Mouse (Mus musculus) mesoderm, embryonic 11.5 days (tissue): ENCODE measurements around the gene Recql5.

Experiments used
- DNase-seq: peaks from one replicate; pipeline ENCODE4 v3.0.0-alpha.2; 2012; ENCODE audit warnings: low read depth, low spot score

Gene Recql5

DNA sequence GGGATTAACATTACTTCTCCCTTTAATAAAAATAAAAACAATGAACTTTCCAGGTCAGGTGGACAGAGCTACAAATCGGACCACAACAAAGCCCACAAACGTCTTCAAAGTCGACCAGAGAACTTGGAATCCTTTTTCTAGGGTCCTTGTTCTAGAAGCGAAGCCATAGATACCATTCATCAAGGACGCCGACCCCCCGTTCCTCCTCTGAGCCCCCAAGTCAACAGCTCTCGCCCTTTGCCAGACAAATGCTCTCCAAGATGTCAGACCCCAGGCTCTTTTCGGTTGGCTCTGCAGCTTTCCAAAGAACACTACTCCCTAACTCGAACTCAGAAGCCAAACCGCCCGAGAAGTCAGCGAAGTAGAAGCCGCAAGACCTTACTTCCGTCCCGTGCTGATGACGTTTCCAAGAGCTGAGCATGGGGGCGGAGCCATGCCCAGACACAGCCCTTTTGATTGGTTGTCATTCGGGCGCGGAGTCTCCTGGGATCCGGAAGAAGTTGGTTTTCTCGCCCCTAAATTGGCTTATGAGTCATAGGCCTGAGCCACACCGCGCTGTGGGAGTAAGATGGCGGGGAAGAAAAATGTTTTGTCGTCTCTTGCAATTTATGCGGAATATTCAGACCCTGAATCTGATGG lies at the start of gene Recql5, which contains the start of gene Sap30bp:
Recql5 (minus strand) TSS at position 370 of the 639 bp plus-strand sequence.
Sap30bp (plus strand) TSS at position 175 of the 639 bp plus-strand sequence.
- peak; percentile 100 for DNase-seq

DNA sequence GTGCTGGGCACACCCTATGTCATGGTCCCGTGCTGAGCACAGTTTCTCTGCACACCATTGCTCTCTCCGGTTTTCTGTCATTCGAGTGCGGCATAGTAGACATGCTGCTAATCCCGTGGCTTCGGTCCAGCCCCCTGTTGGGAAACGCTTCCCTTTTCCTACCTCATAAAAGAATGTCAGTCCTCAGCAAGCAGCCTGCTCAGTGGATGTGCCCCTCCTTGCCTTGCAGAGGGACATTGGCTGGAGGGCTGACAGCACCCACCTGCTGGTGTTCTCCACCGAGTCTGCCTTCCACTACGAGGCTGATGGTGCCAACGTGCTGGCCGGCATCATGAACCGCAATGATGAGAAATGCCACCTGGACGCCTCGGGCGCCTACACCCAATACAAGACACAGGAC lies 49.2 kb upstream of the Recql5 start:
- no peak for DNase-seq

DNA sequence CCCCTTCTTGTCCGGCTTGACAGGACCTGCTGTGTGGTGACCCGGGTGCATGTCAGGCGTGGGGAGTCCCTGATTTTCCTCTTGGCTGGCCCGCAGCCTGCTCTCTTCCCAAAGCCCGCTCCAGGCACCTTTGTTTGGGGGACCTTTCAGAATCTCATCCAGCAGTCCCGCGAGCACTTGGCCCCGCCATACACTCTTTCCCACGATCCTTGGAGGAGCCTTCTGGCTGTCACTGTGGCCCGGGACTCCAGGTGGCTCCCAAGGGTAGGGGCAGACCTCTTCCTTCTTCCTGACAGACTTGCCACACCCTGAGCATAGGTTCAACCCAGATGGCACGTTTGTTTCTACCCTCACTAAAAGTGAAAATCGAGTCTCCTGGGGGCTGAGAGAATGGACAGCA lies 42.3 kb upstream of the Recql5 start:
- DNase-seq, result no peak

DNA sequence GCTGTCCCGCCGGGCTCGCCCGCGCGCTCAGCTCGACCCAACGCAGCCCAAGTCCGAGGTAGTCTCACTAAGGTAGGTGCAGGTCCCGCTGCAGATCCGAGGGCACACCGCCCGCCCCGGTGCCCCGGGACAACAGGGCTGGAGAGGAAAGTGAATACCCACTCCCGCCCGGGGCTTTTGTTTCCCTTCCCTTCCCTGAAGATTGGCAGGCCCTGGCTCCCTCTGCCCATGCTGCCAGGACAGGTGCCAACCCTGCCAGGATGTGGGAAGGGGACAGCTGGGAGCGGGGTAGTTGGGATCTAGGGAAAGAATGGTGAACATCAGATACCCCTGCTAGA lies 41.8 kb upstream of the Recql5 start:
- no peak for DNase-seq

DNA sequence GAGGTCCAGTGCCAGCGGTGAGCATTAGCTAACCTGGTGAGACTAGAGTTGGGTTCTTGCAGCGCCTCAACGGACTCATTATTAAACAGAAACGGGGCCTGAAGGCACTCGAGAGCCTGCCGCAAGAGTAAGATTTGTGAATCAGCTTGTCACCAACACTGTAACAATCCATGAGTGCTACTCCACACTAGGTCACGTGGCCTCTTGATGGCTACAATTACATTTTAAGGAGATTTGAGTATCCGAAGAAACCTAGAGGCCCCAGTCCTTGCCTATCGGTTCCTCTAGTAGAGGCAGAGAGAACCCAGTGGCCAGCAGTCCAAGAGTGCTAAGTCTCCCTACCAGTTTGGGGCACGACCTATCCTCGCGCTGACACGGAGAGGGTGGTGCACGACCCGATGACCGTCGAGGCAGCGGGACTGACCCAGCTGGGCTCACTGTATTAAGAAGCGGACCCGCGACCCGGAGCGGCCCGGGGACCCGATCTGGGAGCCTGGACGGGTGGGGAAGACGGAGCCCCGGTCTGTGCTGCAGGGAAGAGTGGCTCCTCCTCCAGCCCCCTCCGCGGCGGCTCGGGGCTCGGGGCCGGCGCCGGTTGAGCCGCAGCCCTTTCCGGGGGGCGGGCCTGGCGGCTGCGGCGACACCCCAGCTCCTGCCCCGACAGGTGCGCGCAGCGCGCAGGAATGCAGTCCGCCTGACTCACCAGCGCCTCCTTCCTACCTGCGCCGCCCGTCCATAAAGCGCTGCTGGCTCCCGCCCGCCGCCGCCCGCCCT lies 41.2 kb upstream of the Recql5 start, which contains the start of gene Itgb4:
Itgb4 (plus strand) TSS at position 401 of the 774 bp plus-strand sequence.
- no peak for DNase-seq

DNA sequence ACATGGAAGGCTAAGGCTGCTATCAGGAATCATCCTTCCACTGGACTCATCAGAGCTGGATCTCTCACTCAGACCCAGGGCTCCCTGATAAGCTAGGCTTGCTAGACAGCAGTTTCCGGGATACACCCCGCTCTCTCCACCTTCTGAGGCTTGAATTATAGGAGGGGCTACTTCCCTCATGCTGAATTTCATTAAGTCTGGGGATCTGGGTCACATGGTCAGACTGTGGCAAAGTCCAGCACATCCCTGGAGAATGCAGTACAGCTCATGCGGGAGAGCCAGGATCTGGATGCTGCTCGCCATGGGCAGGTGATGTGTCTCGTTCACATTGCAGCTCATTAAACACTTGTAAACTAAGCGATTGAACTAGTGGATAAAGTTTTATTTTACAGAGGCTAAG lies 37.7 kb upstream of the Recql5 start:
- DNase-seq, result no peak

DNA sequence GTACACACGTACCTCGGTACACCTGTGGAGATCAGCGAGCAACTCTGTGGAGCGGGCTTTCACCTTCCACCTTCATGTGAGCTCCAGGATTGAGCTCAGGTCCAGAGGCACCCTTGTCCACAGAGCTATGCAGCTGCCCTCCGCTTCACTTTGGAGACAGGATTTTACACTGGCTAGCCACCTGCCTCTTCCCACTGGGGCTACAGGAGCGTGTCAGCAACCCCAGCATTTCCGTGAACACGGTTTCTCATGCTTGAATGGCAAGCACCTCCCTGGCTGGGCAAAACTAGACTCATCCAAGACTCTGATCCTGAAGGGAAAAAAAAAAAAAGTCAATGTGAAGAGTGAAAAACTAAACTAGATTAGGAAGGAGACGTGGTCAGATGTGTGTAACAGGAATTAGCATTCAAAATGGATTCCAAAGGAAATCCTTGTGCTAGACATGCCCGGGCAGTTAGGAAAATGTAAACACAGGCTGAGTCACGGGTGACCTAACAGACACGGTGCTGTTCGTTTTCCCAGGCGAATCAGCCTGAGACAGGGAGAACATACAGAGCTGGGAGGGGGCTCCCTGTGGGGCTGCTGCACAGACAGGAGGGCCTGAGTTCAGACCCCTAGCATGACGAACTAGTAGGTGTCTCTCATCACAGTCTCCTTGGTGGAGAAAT lies 36.9 kb upstream of the Recql5 start:
- no peak for DNase-seq

DNA sequence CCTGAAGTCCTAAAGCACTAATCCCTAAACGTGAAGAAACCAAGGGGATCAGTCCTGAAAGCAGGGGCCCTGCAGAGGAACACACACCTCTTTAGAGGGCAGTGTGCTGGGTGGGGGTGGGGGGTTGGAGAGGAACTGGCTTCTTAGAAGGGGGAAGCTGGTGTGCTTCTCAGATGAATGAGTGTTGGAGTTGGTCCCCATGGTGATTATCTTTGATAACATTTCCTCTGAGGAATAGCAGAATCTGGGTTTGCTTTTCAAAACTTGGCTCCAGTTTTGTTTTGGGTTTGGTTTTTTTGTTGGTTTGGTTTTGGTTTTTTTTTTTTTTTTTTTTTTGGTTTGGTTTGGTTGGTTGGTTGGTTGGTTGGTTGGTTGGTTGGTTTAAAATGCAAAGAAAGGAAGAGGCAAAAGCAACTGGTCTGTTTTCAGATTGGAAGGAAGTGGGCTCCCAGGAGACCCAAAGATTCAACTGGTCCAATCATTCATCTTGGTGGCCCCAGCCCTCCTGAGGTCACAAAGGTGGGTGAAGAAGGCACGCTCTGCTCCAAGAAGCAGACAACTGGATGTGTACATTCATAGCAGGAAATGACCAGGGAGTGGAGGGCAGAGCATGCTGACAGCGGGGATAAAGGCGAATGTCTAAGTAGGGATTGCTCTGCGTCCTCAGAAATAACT lies 35.6 kb upstream of the Recql5 start:
- DNase-seq, result no peak

DNA sequence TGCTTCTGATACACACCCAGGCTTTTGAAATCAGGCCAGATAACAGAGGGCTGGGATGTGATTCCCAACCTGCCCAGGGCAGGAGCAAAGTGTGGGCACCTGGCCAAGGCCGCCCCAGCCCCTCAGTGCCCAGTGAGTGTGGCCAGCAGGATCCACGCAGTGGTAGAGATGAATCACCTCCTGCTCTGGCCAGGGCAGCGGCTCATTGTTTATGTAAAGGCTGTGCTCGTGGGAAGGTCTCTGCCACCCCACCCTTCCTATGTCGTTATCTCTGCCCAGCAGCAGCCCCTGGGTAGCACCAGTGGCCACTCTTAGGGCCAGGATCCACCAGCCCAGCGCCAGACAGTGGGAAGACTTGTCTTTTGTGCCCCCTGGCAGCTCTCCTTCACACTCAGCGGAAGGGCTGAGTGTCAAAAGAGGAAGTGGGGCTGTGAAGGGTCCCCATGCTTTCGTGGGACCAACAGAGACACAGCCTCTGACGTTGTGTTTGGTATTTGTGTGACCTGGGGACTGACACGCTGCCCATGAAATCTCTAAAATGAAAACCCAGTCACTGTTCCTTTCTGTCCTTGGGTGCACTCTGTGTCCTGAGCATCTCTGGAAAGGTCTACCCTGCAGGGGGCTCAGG lies 31.8 kb upstream of the Recql5 start:
- no peak for DNase-seq

DNA sequence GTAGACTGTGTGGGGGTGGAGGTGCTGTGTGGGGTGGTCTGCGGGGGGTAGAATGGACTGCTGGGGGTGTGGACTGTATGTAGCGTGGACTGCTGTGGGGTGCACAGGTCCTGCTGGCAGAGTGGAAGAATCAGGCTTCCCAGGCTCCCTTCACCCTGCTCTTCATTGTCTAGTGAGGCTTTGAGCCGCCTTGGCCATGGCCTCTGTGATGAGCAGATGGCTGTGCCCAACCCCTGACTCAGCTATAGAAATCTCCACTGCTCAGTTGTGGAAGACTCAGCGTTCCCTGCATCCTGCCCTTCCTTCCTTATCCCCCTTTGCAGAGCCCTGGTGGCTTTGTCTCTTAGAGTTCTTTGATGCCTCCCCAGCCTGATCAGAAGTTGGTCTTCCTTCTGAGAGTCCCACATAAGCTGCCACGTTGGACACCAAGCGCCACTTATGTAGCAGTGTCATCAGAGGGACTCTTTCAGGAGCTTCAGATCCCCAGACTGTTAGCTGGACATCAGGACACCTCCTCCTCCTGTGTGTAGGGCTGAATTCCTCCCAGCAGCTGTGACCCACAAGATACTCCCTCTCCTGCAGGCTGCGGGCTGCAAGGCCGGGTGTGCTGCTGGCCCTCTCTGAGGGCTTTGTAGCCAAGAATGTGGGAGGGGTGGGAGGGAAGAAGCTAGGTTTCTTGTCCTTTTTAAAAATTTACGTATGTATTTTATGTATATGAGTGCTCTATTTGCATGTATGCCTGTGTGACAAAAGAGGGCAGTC lies 29.6 kb upstream of the Recql5 start:
- DNase-seq, result no peak

DNA sequence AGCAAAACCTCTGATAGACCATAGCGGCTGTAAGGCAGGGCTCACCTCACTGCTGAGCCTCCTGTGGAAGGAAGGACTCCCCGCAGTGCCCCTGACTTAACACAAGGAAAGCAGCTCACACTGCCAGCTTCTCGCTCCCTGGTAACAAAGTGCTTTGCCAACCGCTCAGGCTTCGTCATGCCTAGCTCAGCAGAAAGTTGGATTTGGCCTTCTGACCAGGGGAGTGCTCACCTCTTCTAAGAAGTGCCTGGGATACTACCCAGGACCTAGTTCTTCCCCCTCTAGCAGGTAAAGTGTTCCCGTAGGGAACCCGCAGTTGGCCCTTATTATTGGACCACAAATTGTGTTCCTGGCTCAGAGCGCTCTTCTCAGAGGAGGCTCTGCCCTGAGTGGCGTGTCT lies 25.7 kb upstream of the Recql5 start:
- no peak for DNase-seq

DNA sequence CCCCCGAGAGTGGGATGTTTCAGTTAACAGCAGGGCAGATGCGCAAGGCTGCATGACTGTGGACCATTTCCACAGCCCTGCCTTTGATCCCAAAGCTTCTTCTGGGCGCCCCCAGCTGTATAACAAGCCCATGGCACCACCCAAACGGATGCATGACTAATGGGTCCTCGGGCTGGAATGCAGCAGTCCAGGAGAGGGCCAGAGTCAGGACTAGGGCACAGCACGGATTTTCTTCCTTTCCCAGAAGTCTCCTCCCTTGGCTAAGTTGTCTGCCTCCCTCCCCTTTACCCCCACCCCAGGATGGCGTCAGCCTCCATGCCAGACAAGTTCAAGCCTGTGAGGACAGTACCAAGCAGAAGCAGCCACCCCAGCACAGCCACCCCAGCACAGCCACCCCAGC lies 24.7 kb upstream of the Recql5 start:
- no peak for DNase-seq

DNA sequence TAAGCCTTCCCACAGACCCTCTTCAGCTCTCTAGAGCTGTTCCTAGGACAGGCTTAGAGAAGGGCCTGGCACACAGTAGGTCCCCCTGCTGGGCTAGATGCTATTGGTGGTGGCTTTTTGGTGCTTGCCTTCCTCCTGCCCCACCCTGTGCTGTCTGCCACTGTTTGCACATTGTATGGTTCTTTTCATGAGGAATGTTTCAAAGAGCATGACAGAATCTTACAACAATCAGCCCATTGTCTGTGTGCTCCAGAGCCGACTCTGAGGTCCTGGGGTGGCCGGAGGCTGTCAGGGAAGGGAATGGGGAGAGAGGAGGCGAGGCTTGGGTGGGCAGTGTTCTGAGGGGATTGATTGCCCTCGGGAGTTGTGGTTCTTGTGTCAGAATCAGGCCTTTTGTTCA lies 23.2 kb upstream of the Recql5 start:
- DNase-seq, result peak; percentile 80

DNA sequence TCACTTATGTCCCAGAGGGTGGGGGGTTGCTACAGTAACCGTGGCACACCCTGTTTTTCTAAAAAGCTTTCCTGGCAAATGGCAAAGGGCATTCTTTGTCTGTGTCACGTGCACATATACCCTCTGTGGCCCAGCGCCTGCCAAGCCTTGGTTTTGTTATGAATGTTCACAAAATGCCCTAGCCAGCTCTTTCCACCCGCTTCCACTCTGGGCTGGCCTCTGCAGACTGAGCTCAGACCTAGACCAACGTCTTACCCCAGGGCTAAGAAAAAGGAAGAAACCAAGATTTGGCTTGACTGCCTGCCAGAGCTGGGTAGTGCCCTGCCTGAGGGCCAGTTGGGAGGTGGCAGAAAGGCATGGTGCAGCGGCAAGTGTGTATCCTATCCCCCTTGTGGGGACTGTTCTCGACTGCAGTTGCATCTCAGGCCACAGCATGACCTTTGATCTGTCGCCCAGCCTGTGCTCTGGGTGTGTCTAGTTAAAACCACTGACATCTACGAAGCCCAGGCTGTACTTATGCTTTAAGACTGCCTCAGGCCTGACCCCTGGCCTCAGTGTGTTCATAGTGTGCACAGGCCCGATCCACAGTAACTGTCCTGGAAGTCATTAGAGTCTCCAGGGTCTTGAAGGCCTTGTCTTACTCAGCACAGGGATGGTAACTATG lies 22.1 kb upstream of the Recql5 start:
- DNase-seq, result no peak

DNA sequence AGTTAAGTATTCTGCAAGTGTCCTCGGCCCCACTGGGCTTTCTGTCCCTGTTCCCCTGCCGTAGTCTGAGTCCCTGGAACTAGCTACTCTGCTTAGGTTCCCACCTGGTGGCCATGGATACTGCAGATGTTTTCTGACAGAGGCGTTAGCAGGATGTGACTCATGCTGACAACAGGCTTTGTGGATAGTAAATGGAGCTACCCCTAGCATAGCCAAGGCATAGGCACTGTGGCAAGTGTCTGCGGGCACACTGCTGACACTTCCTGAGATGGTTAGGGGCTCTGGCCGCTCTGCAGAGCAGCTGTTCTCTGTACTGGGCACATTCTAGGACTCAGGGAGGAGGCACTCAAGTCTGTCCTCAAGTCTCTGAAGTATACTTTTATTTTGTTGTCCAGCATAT lies 21.4 kb upstream of the Recql5 start:
- DNase-seq, result no peak

DNA sequence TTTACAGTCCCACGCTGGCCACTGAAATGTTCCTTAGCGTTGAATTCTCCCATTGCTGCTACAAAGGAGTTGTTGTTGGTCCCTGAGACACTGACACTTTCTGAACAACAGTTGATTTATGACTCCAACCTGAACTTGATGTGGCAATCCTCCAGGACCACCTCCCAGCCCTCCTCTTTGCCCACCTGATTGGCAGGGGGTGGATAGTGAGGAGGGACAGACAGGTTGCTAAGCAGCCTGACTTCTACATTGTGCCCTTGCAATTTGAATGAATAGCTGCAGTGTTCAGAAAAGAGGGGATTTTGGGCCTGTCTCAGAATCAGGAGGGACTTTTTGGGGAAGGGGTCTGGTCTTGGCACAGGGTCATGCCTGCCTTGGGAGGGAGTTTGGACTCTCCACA lies 17.4 kb upstream of the Recql5 start:
- no peak for DNase-seq

DNA sequence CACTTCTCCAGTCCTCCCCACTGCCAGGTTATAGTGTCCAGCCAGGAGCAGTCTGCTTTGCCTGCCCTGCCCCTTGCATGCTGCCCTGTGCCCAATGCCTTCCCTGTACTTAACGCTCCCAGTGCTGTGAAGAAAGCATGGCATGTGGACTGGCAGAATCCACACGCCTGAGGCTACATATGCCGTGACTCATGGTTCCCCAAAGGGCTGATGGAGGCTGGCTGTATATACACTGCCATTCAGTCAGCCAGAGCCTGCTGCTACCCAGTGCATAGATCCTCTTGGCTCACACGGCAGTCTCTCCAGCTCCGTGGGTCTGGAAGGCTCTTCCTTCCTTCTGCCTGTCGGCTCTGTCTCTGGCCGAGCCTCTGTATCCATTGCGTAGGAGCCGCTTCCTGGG lies 15.0 kb upstream of the Recql5 start:
- DNase-seq, result no peak

DNA sequence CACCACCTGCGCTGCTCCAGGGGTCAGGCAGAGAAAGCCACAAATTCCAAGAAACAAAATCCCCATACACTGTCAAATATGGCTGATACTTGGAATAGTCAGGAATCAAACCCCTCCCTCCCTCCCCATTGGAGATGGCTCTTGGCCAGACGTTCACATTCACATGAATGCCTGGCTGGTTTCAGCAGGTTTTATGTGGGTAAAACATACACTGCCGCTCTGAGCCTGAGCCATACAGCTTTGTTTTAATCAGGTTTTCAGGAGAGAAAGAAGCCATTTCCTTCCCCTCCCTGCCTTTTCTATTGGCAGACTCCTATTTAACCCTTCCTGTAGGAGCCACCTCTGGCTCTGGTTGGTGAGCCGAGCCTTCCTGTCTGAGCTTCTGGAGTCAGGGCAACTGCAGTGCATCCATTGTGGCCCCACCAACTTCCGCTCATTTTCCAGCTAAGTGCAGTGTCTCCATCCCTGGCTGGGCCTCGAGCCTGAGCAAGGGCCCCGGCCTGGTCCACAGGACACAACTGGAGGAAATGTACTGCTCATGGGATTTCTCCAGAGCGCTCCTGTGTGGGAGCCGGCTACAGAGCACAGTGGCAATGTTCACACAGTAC lies 13.0 kb upstream of the Recql5 start:
- no peak for DNase-seq

DNA sequence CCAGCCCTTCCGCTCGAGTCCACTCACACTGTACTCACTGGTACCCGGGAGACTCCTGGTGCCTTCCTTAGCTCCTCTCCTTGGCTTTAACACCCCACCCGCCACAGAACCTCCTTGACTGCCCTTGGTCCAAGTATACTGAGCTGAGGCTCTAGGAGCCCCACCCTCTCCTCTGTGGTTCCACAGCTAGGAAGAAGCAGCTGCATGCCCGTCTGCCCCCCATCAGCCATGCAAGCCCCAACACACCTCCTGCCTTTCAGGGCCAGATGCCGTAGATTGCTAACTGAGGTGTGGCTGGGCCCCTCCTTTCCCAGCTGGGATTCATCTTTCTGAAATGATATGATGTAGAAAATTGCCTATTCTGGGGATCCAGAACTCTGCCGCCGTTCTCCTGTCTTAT lies 12.0 kb upstream of the Recql5 start:
- DNase-seq, result no peak

DNA sequence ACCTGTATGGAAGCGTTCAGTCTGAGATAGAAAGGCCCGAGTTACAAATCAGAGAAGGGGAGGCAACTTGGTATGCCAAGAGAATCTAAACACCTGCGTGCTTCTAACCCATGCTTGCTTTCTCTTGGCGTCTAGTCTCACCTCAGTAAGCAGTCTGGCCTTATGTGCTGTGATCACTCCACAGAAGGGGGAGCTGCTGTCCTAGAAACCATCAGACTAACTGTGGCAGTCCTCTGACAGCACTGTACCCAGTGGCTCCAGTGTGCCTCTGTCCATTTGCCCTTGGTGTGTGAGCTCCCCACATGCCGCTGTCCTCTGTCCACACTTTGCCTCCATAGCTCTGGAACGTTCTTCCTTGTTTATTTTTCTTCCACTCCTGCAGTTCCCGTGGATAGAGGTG lies 8.7 kb upstream of the Recql5 start:
- DNase-seq, result no peak
